Mouse (Mus musculus): Measurements from ENCODE around the gene Mcm10. TPM values are rescaled to one million over a fixed set of nuclear protein-coding genes. Genes with fewer than 3 reads are reported as not detected.
A peak's percentile ranks its signal among the peaks of the same experiment; 100 is the strongest.

The Mcm10 gene
- 12.1 and 14.5 TPM in 2 replicates for polyA plus RNA-seq (2015; fragmentation: Nextera tagmentation; extraction: Ambion mirVana)

DNA sequence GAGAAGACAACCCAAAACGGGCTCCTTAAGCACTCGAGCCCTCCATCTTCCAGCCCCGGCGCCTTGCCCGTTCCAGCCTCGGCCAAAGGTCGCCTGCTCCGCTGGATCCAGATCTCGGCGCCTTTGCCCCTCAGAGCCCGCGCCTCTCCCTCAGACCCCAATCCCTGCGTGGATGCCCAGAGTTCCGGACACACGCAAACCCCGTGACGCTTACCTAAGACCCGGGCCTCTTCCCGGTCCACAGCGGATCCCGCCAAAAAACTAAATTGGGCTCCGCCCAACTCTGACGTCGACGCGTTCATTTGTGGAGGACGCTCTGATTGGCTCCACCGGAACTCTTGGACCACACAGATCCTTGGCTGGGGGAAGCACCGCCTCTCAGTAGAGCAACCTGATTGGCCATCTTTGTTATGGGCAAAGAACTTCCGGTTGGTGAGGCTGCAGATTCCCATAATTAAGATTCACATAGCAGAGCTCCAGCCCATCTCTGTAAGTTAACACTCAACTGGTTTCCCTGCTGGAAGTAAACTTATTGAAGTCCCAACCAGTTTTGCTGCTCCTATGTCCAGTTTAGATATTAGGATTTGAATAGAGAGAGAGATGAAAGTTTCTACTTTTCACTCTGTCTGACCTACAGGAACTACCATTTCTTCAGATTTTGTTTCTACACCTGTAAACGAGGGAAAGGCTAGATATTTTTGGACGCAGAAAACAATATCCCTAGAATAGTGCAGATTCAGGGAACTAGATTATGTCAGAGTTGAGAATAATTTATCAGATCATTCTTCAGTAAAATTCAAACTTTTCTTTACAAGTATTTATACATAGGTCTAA lies at the start of gene Mcm10:
Gene Mcm10 (minus strand): TSS at position 301 of the 834 bp plus-strand sequence.
- Histone ChIP-seq H3K27ac (no peak within 1 kb of the TSS), H3K9me3 (replicated peaks) (no peaks in the 10 kb centered on the region), H3K4me3 (peak within 1 kb of the TSS; percentile 85), H3K4me2 (peak within 1 kb of the TSS; percentile 81), H3K27me3 (no peaks in the 10 kb centered on the region), H3K36me3 (peaks cover 11% of the 10 kb centered on the region), H3K9ac (peak within 1 kb of the TSS; percentile 65), H3K4me1 (replicated peaks) (peaks cover 8% of the 10 kb centered on the region)
- 3% methylated on average over 32 of the region's 32 CpGs for WGBS
- peak; percentile 99 for ATAC-seq (replicated peaks; ENCODE audit: insufficient number of reproducible peaks, insufficient read depth, low FRiP score, low read depth)

- H3K4me2 ChIP-seq, result no peak overlapping the region
- H3K4me1 ChIP-seq (replicated peaks), result peaks cover 13% of the 10 kb centered on the region
- H3K4me3 ChIP-seq, result no peak overlapping the region
- no peaks in the 10 kb centered on the region for H3K27me3 ChIP-seq
- no peak overlapping the region for H3K9ac ChIP-seq
- no peaks in the 10 kb centered on the region for H3K36me3 ChIP-seq
- ATAC-seq (replicated peaks; ENCODE audit: insufficient number of reproducible peaks, insufficient read depth, low FRiP score, low read depth), result no peak
- no peaks in the 10 kb centered on the region for H3K9me3 ChIP-seq (replicated peaks)
- 76% methylated on average over 8 of the region's 8 CpGs for WGBS
- H3K27ac ChIP-seq, result no peak overlapping the region
These were observed 48.6 kb upstream of the Mcm10 start for GRCm38 (mm10) chr2:5061133-5061708.

GRCm38 (mm10) chr2:5059997-5060396 lies 47.4 kb upstream of the Mcm10 start:
- H3K4me3 ChIP-seq, result no peak overlapping the region
- WGBS, result 80% methylated on average over 4 of the region's 4 CpGs
- H3K4me1 ChIP-seq (replicated peaks), result peaks cover 13% of the 10 kb centered on the region
- no peak overlapping the region for H3K27ac ChIP-seq
- H3K9ac ChIP-seq, result no peak overlapping the region
- H3K27me3 ChIP-seq, result no peaks in the 10 kb centered on the region
- no peak for ATAC-seq (replicated peaks; ENCODE audit: insufficient number of reproducible peaks, insufficient read depth, low FRiP score, low read depth)
- H3K36me3 ChIP-seq, result no peaks in the 10 kb centered on the region
- no peaks in the 10 kb centered on the region for H3K9me3 ChIP-seq (replicated peaks)
- H3K4me2 ChIP-seq, result no peak overlapping the region

DNA sequence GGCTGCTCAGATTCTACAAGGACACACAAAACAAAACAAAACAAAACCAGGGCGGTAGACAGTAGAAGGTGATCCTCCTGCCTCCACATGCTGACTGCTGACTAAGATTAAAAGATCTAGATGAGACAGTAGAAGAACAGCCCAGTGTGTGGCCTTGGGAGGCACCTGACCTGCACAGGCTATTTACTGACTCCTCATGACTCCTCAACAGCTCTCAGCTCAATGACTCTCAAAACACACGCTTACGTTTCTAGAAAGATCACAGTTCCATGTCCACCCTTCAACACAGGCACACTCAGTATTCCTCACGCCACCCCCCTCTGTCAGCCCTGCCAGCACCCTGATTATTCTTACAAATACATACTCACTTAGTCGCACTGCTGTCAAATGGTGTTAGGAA lies 45.8 kb upstream of the Mcm10 start:
- Histone ChIP-seq H3K4me3 (no peak overlapping the region), H3K27ac (no peak overlapping the region), H3K4me2 (no peak overlapping the region), H3K4me1 (replicated peaks) (peaks cover 8% of the 10 kb centered on the region), H3K27me3 (no peaks in the 10 kb centered on the region), H3K9ac (no peak overlapping the region), H3K36me3 (no peaks in the 10 kb centered on the region), H3K9me3 (replicated peaks) (no peaks in the 10 kb centered on the region)
- 65% methylated on average over 5 of the region's 5 CpGs for whole genome bisulfite sequencing
- no peak for ATAC-seq (replicated peaks; ENCODE audit: insufficient number of reproducible peaks, insufficient read depth, low FRiP score, low read depth)

DNA sequence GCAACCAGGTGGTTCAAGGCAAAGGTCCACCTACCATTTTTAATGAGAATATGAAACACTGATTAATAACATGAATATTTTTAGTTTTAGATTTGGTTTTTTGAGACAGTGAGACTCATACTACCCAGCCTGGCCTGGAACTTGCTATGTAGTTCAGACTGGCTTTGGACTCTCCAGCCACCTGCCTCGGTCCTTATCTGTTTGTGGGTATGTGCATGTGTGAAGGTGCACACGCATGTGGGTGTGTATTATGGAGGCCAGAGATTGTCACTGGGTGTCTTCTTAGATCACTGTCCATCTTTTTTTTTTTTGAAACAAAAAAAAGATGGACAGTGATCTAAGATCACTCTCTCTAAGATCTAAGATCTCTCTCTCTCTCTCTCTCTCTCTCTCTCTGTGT lies 38.0 kb upstream of the Mcm10 start:
- ATAC-seq (replicated peaks; ENCODE audit: insufficient number of reproducible peaks, insufficient read depth, low FRiP score, low read depth), result no peak
- Histone ChIP-seq H3K9ac (no peak overlapping the region), H3K4me2 (no peak overlapping the region), H3K9me3 (replicated peaks) (no peaks in the 10 kb centered on the region), H3K4me3 (no peak overlapping the region), H3K27me3 (no peaks in the 10 kb centered on the region), H3K27ac (no peak overlapping the region), H3K36me3 (peaks cover 5% of the 10 kb centered on the region; the same call in 1 of the 2 replicates), H3K4me1 (replicated peaks) (no peaks in the 10 kb centered on the region)
- WGBS, result 87% methylated on average over 2 of the region's 2 CpGs

DNA sequence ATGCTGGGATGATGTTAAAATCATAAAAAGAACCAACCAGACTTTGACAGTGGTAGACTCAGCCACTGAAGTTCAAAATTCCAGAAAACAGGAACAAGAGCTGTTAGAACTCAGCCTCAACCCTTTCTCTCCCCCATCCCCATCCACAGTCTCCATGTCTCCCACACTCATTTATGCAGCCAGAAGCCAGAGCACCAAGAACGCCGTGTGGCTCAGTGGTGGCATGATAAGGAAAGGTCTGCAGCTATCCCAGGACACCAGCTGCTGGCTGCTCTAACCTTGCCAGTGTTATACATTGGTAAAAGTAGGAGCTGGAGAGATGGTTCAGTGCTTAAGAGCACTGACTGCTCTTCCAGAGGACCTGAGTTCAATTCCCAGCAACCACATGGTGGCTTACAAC lies 34.4 kb upstream of the Mcm10 start:
- no peak overlapping the region for H3K27ac ChIP-seq
- no peaks in the 10 kb centered on the region for H3K36me3 ChIP-seq
- no peaks in the 10 kb centered on the region for H3K27me3 ChIP-seq
- no peak overlapping the region for H3K4me2 ChIP-seq
- H3K9me3 ChIP-seq (replicated peaks), result no peaks in the 10 kb centered on the region
- no peak for ATAC-seq (replicated peaks; ENCODE audit: insufficient number of reproducible peaks, insufficient read depth, low FRiP score, low read depth)
- 76% methylated on average over 2 of the region's 2 CpGs for WGBS
- H3K4me3 ChIP-seq, result no peak overlapping the region
- no peak overlapping the region for H3K9ac ChIP-seq
- H3K4me1 ChIP-seq (replicated peaks), result 0 out of 2 replicates have a peak, but pooled peaks cover 8% of the 10 kb centered on the region

DNA sequence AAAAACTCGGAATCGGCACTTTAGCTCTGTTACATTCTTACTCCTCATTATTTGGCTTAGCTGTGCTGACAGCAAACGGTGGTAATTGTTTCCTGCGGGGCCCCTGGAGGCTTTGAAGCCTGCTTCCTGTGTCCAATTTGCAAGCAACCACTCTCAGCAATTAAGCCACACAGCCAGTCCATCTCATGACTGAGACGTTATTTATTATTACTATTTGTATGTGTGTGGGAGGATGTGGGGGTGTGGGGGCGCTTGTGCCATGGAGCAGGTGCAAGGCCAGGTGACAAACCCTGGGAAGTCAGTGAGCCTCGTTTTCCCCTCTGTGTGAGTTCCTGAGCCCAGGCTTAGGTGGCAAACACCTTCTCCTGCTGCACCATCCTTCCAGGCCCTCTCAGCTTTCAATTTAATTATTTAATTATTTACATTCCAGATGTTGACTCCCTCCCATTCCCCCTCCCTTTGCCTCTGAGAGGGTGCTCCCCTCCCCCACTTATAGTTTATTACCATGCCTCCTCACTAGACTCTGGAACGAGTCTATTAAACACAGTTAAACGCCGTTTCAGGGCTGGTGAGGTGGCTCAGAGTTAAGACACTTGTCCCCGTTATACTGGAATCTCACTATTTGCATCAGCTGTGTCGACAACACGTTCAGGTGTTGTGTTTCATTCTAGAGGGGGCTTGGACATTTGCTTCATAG lies 32.8 kb upstream of the Mcm10 start:
- H3K9ac ChIP-seq, result no peak overlapping the region
- no peak for ATAC-seq (replicated peaks; ENCODE audit: insufficient number of reproducible peaks, insufficient read depth, low FRiP score, low read depth)
- no peak overlapping the region for H3K4me2 ChIP-seq
- H3K27me3 ChIP-seq, result no peaks in the 10 kb centered on the region
- no peak overlapping the region for H3K4me3 ChIP-seq
- 0 out of 2 replicates have a peak, but pooled peaks cover 8% of the 10 kb centered on the region for H3K4me1 ChIP-seq (replicated peaks)
- no peak overlapping the region for H3K27ac ChIP-seq
- WGBS, result 40% methylated on average over 13 of the region's 13 CpGs
- H3K9me3 ChIP-seq (replicated peaks), result no peaks in the 10 kb centered on the region
- no peaks in the 10 kb centered on the region for H3K36me3 ChIP-seq

GRCm38 (mm10) chr2:5044321-5044720 lies 31.7 kb upstream of the Mcm10 start:
- WGBS, result 45% methylated on average over 3 of the region's 3 CpGs
- Histone ChIP-seq H3K9ac (no peak overlapping the region), H3K4me1 (replicated peaks) (0 out of 2 replicates have a peak, but pooled peaks cover 8% of the 10 kb centered on the region), H3K27ac (no peak overlapping the region), H3K27me3 (no peaks in the 10 kb centered on the region), H3K4me3 (no peak overlapping the region), H3K36me3 (no peaks in the 10 kb centered on the region), H3K9me3 (replicated peaks) (no peaks in the 10 kb centered on the region), H3K4me2 (no peak overlapping the region)
- no peak for ATAC-seq (replicated peaks; ENCODE audit: insufficient number of reproducible peaks, insufficient read depth, low FRiP score, low read depth)

DNA sequence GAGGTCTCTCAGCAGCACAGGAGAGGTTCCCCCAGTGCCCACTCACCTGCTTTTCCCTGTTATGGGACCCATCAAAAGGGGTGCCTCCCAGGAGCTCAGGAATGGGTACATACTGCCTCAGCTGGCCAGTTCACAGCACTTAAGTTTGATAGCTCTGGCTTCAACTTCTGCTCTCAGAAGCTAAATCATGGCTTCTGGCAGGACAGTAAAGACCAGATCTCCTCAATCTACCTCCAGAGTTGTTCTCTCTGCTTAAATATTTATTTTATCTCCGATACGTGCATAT lies 30.8 kb upstream of the Mcm10 start:
- H3K4me2 ChIP-seq, result no peak overlapping the region
- no peak overlapping the region for H3K4me3 ChIP-seq
- 93% methylated on average over 2 of the region's 2 CpGs for WGBS
- H3K9ac ChIP-seq, result no peak overlapping the region
- ATAC-seq (replicated peaks; ENCODE audit: insufficient number of reproducible peaks, insufficient read depth, low FRiP score, low read depth), result no peak
- H3K27me3 ChIP-seq, result no peaks in the 10 kb centered on the region
- H3K4me1 ChIP-seq (replicated peaks), result 0 out of 2 replicates have a peak, but pooled peaks cover 8% of the 10 kb centered on the region
- H3K9me3 ChIP-seq (replicated peaks), result no peaks in the 10 kb centered on the region
- H3K36me3 ChIP-seq, result no peaks in the 10 kb centered on the region
- H3K27ac ChIP-seq, result no peak overlapping the region

DNA sequence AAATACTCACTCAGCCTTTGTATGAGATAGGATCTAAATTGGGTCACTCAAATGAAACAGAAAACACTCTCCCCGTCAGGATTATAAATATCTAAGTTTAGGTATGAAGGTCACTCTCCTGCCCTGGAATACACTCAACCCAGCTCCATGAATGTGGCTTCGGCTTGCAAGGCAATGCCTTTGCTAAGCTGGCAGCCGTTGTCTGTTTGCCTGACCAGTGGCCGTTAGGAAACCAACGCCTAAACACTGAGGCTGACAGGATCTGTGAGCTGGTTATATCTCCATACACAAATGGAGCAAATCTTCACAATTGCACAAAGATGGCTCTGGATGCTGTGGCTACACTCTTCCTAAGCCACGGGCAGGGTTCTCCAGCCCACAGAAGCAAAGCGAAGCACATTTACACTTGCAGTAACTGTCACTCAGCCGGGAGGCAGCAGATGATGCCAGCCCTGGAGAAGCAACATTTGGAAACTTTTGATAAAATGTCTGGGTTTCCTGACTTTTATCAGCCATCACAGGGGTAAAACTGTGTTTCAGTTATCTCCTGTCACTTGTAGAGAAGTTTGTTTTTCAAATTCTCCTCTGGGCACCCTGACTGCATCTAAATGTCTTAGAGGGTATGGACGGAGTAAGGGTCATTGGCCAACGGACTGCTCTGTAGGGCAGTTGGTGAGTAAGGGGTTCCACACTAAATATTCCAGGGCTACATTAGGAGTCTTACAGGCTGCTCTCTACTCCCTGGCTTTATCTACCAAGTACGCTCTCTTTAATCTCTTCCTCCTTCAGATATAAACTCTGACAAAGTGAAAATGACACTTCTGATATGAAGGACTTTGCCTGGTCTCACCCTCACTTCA lies 30.3 kb upstream of the Mcm10 start:
- 0 out of 2 replicates have a peak, but pooled peaks cover 8% of the 10 kb centered on the region for H3K4me1 ChIP-seq (replicated peaks)
- no peak overlapping the region for H3K4me2 ChIP-seq
- H3K27ac ChIP-seq, result no peak overlapping the region
- H3K9ac ChIP-seq, result no peak overlapping the region
- 56% methylated on average over 11 of the region's 11 CpGs for WGBS
- no peaks in the 10 kb centered on the region for H3K27me3 ChIP-seq
- ATAC-seq (replicated peaks; ENCODE audit: insufficient number of reproducible peaks, insufficient read depth, low FRiP score, low read depth), result no peak
- H3K9me3 ChIP-seq (replicated peaks), result no peaks in the 10 kb centered on the region
- H3K4me3 ChIP-seq, result no peak overlapping the region
- no peaks in the 10 kb centered on the region for H3K36me3 ChIP-seq

DNA sequence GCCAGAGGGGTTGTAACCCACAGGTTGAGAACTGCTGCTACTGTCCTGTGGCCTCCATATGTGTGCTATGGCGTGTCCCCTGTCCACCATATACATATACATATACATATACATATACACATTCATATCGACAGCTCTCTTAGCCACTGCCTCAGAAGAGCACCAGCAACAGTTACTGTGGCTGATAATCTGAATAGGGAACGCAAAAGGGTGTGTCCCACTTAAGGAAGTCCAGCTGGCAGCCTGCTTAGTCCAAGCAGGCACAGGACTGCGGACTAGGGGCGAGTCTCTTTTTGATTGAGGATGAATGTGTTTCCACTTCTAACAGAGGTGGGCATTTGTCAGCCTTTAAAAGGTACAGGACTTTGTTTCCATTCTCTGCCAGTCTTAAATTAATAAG lies 29.3 kb upstream of the Mcm10 start:
- Histone ChIP-seq H3K27ac (no peak overlapping the region), H3K4me3 (no peak overlapping the region), H3K9me3 (replicated peaks) (no peaks in the 10 kb centered on the region), H3K36me3 (no peaks in the 10 kb centered on the region), H3K4me2 (no peak overlapping the region), H3K4me1 (replicated peaks) (0 out of 2 replicates have a peak, but pooled peaks cover 8% of the 10 kb centered on the region), H3K27me3 (no peaks in the 10 kb centered on the region), H3K9ac (no peak overlapping the region)
- 82% methylated on average over 5 of the region's 5 CpGs for WGBS
- ATAC-seq (replicated peaks; ENCODE audit: insufficient number of reproducible peaks, insufficient read depth, low FRiP score, low read depth), result no peak
